Mouse (Mus musculus) Patski (cell line): Measurements from ENCODE around the gene Slc6a20a. TPM values are rescaled to one million over a fixed set of nuclear protein-coding genes. Genes with fewer than 3 reads are reported as not detected.
"Not testable (repeated sequence)": the region's sequence is repeated elsewhere in the genome, so short reads cannot be mapped to it uniquely, and the experiment has no call there.

Experiments
- ATAC-seq: fragments of 100-300 bp; one replicate; pipeline ENCODE4 v1.8.0; 2021
- CTCF ChIA-PET: fragments of 350-600 bp; sonication (Branson Sonifier 250); formaldehyde crosslinking; loops from one replicate; lab custom pipeline; 2022; ENCODE audit warnings: inconsistent platforms; lab: Charles Lee
- POLR2A ChIA-PET: fragments of 350-600 bp; sonication (Branson Sonifier 250); formaldehyde crosslinking; loops from one replicate; lab custom pipeline; 2022; ENCODE audit warnings: antibody characterized with exemption, inconsistent platforms; lab: Charles Lee
- DNase-seq: peaks from one replicate; pipeline ENCODE4 v3.0.0-alpha.2; 2011; ENCODE audit warnings: low read depth, low spot score
- H3K27me3 ChIP-seq: fragments of 371-371 bp; one replicate; pipeline ENCODE4 v1.5.1; 2021
- CTCF ChIP-seq: fragments of 100-300 bp; IDR thresholded peaks from one replicate; pipeline ENCODE4 v1.5.1; 2021
- in situ Hi-C: fragments of 300-500 bp; cut with MboI; formaldehyde crosslinking; loops from 3 replicates; pipeline ENCODE4 v1.11.1; 2018; ENCODE audit warnings: low pct_unique_long_range_greater_than_20kb, mixed read lengths
- polyA plus RNA-seq: library from polyadenylated mRNA; unstranded; gene quantifications from one replicate; pipeline ENCODE4 v1.2.3, GENCODE M21; 2021

Slc6a20a gene
- polyA plus RNA-seq, 1 experiment from 2014 or later, result not detected

DNA sequence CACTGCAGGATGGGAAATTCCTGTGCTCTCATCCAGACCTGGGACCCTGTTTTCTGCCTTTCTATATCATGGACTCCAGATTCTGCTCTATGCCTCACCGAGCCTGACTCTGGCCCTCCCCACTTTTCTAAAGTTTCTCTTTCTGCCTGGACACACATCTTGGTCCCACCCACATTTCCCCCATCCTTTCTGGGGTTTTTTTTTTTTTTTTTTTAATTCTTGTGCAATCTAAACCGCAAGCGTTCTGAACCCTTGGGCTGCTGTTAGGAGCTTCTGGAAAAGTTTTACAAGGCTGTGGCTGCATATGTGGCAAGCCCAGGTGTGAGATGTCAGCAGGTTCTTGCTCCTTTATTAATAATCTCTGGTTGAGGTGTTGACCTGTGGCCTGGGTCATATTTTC lies 5.0 kb upstream of the Slc6a20a start:
- CTCF ChIA-PET, result interaction anchor here (1.4 kb wide), 1 partner anchor 8 kb away, joined by 4 read pairs; no protein-coding TSS in a partner anchor
- no peak for DNase-seq
- in situ Hi-C loops, result no loop called here

GRCm38 (mm10) chr9:123679198-123679597 lies 513 bp upstream of the Slc6a20a start:
- ChIA-PET POLR2A (no interaction called here), CTCF (no interaction called here)
- in situ Hi-C loops, result no loop called here
- DNase-seq (no peak), ATAC-seq (no peak)
- TF ChIP-seq CTCF, result no peak
- H3K27me3 ChIP-seq, result peaks cover 21% of the 10 kb centered on the region

More for the DNA sequence above, 5.0 kb upstream of the Slc6a20a start:
- no peak for ATAC-seq
- peaks cover 14% of the 10 kb centered on the region for H3K27me3 ChIP-seq
- no peak for TF ChIP-seq CTCF
- POLR2A ChIA-PET, result no interaction called here

- H3K27me3 ChIP-seq, result peaks cover 7% of the 10 kb centered on the region
- TF ChIP-seq CTCF, result peak; percentile 44
- POLR2A ChIA-PET, result no interaction called here
- no peak for ATAC-seq
- CTCF ChIA-PET, result no interaction called here
- in situ Hi-C loops, result no loop called here
- no peak for DNase-seq
Observed at GRCm38 (mm10) chr9:123665645-123666044, 13.0 kb downstream of the Slc6a20a start.

- CTCF ChIA-PET, result not testable (repeated sequence)
Observed at GRCm38 (mm10) chr9:123659986-123660676, 18.6 kb downstream of the Slc6a20a start.

DNA sequence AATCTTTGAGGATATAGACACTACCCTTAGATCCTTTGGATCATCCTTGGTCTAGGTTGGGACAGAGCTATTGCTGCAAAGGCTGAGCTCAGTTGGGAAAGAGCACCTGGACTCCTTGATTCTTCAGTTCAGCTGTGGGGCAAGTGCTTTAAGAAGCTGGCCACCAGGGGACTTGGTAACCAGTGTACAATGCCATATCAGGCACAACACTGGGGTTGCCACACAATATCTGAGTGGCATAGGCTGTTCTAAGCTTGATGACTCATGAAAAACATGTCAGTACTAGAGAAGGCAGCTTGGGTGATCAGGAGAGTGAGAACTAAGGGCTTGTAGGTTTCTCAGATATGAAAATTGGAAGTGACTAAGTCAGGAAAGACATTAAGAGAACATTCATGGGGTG lies 19.7 kb downstream of the Slc6a20a start:
- peaks cover 4% of the 10 kb centered on the region for H3K27me3 ChIP-seq
- POLR2A ChIA-PET, result no interaction called here
- ATAC-seq (no peak), DNase-seq (no peak)
- CTCF ChIA-PET, result no interaction called here
- no peak for TF ChIP-seq CTCF
- in situ Hi-C loops, result no loop called here

More at GRCm38 (mm10) chr9:123659986-123660676, 18.6 kb downstream of the Slc6a20a start:
- POLR2A ChIA-PET, DNase-seq, H3K27me3 ChIP-seq, in situ Hi-C loops, ATAC-seq: not testable (repeated sequence)

- TF ChIP-seq CTCF, result no peak
- ChIA-PET CTCF (no interaction called here), POLR2A (no interaction called here)
- in situ Hi-C loops, result no loop called here
- no peak for ATAC-seq
- H3K27me3 ChIP-seq, result peaks cover 9% of the 10 kb centered on the region
- no peak for DNase-seq
Observed at GRCm38 (mm10) chr9:123657457-123657856, 21.2 kb downstream of the Slc6a20a start.

DNA sequence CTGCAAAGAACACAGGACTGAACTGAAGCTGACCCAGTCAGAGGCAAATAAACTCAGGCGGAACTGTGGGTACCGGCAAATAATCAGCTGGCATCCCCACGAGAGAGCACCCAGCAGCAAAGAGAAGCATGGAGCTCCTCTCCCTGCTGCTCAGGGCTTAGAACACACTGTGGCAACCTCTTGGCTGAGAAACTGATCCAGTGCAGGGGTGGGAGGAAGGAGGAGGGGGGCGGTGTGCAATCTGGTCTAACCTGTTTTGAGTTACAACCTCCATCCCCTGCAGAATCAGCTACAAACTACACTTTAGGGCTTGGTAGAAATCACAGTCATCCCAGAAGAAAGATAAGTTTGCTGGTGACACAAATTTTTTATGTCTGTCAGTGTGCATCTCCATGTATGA lies 27.3 kb downstream of the Slc6a20a start:
- ATAC-seq (no peak), DNase-seq (no peak)
- H3K27me3 ChIP-seq, result peaks cover 16% of the 10 kb centered on the region
- in situ Hi-C loops, result no loop called here
- ChIA-PET CTCF (no interaction called here), POLR2A (no interaction called here)
- TF ChIP-seq CTCF, result no peak

DNA sequence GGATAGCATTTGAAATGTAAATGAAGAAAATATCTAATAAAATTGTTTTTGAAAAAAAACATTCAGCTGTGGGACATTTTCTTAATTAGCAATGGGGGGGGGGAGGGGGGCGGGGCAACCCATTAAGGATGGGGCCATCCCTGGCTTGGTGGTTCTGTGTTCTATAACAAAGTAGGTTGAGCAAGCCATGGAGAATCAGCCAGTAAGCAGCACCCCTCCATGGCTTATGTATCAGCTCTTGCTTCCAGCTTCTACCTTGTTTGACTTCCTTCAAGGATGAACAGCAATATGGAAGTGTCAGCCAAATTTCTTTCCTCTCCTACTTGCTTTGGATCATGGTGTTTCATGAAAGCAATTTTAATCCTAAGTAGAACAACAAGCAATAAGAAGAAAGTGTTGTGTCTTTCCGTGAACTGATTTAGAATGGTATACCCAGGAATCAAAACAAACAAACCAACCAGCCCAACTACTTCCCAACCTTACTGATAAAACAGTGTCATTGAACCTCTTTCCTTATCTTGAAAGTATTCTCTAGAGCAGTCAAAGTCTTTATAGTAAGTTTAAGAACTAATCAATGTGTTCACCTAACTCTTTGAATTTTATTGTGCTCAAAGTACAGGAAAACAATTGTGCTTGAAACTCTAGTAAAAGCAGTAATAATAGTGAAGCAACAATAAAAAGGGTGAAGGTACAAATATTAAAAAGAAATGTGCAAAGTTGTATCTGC lies 28.7 kb downstream of the Slc6a20a start:
- ChIA-PET POLR2A (no interaction called here), CTCF (no interaction called here)
- no peak for ATAC-seq
- DNase-seq, result no peak
- in situ Hi-C loops, result no loop called here
- no peak for TF ChIP-seq CTCF
- H3K27me3 ChIP-seq, result peaks cover 26% of the 10 kb centered on the region

DNA sequence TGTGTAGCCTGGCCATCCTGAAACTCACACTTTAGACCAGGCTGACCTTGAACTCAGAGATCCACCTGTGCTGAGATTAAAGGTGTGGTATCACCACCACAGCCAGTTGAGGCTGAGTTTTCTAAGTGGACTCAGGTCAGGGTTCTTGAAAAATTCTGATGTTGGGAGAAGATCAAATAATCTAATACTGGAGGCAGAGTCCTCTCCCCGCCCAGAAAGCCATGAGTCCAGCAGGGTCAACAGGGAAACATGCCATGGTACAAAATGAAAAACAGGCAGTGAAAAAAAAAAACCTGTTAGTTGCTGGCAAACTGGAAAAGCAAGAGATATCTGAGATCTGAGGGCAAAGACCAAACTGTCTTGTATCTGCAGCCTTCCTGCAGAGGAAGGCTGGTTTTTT lies 38.6 kb downstream of the Slc6a20a start:
- H3K27me3 ChIP-seq, result peaks cover 26% of the 10 kb centered on the region
- in situ Hi-C loops, result no loop called here
- ChIA-PET POLR2A (no interaction called here), CTCF (no interaction called here)
- no peak for TF ChIP-seq CTCF
- ATAC-seq (no peak), DNase-seq (no peak)

- ATAC-seq (peak; percentile 87), DNase-seq (no peak)
- TF ChIP-seq CTCF, result peak; percentile 78
- CTCF ChIA-PET, result interaction anchor here (0.6 to 1.3 kb wide), 4 partner anchors 8 to 163 kb away, joined by 3 to 5 read pairs (median 4); no protein-coding TSS in a partner anchor
- in situ Hi-C loops, result no loop called here
- POLR2A ChIA-PET, result no interaction called here
- peaks cover 21% of the 10 kb centered on the region for H3K27me3 ChIP-seq
Observed at GRCm38 (mm10) chr9:123638668-123639089, 40.0 kb downstream of the Slc6a20a start.

- POLR2A ChIA-PET, result no interaction called here
- ATAC-seq, result no peak
- in situ Hi-C loops, result no loop called here
- no peak for TF ChIP-seq CTCF
- no peak for DNase-seq
- peaks cover 20% of the 10 kb centered on the region for H3K27me3 ChIP-seq
- CTCF ChIA-PET, result interaction anchor here (0.6 to 1.3 kb wide), 3 partner anchors 7 to 163 kb away, joined by 3 to 5 read pairs (median 3); no protein-coding TSS in a partner anchor
Observed at GRCm38 (mm10) chr9:123638231-123638630, 40.5 kb downstream of the Slc6a20a start.
